Mouse (Mus musculus) CH12F3 (cell line): Measurements from ENCODE around the gene Pawr.
"Not testable (repeated sequence)": the region's sequence is repeated elsewhere in the genome, so short reads cannot be mapped to it uniquely, and the experiment has no call there.

Experiments
- in situ Hi-C: fragments of 300-500 bp; cut with MboI; formaldehyde crosslinking; loops from 2 replicates; pipeline ENCODE4 v1.14.3; 2020; ENCODE audit warnings: low sequenced_read_pairs

Pawr gene

DNA sequence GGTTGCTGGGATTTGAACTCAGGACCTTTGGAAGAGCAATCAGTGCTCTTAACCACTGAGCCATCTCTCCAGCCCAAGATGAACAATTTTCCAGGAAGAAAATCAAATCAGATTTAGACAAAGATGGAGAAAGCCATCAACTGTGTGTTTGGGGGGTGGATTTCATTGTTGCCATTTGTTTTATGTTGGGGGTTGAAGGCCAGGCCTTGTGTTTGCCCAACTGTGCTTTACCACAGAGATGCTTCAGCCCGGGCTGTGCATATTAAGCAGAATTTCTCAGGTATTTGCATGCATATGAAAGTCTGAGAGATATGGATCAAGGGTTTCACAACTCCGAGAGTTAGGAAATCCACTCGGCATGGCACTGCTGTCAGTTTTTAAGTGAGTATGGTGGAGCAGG is 20.5 kb upstream of the Pawr start:
- in situ Hi-C loops: no loop called here

DNA sequence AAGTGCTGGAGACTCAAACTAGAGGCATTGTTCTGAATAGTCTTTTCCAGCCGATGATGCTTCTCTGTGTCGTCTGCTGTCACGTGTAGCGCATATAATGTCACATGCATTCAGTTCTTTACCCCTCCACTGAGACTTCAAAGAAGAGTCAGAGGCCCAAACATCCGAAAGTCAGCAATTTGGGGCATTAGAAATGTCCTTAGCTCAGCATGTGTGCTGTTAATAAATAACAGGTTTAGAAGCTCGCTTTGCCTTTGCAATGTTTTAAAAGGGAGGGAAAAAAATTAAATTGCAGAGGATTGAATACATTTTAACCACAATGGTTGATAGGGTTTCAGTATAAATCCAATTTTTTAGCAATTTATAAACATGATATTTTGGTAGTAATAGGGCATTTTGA is 18.1 kb upstream of the Pawr start:
- in situ Hi-C loops: no loop called here

DNA sequence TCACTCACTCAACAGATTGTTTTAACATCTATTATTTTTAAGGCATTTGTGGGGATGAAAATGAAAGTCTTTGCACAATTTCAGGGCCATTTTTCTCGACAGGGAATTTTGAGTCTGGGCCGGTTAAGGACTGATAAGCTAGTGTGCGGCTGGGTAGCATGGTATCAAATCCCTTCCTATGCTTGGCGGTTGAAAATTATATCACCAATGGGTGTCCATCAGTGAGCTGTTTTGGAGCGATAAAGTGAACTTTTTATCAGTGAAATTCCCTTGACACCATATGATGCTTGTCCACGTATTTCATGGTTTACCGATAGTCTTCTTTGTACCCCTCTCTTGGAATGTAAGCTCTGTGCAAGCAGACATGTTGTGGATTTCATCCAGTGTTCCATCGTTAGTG is 17.5 kb upstream of the Pawr start:
- in situ Hi-C loops: no loop called here

DNA sequence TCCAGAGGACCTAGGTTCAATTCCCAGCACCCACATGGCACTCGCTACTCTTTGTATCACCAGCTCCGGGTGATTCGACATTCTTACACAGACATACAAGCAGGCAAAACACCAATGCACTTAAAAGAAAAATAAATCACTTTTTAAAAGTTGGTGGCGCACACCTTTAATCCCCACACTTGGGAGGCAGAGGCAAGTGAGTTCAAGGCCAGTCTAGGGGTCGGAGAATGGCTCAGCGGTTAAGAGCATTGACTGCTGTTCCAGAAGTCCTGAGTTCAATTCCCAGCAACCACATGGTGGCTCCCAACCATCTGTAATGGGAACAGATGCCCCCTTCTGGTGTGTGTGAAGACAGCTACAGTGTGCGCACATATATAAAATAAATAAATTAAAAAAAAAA is 16.7 kb upstream of the Pawr start:
- in situ Hi-C loops: no loop called here

DNA sequence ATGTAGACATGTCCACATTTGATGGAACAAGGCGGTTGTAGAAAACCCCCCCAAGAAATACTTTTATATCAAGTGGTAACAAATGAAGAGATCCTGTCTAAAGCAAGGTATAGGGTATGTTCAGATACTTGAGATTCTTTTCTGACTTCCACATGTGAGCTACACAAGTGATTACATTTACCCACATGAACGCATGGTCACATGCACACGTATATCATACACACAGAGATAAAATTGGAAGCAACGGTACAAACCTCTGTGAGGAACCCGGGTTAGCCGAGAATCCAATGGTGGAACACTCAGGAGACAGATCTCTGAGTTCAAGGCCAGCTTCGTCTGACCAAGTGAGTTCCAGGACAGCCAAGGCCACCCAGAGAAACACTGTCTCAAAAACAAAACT is 3.6 kb upstream of the Pawr start:
- in situ Hi-C loops: no loop called here

DNA sequence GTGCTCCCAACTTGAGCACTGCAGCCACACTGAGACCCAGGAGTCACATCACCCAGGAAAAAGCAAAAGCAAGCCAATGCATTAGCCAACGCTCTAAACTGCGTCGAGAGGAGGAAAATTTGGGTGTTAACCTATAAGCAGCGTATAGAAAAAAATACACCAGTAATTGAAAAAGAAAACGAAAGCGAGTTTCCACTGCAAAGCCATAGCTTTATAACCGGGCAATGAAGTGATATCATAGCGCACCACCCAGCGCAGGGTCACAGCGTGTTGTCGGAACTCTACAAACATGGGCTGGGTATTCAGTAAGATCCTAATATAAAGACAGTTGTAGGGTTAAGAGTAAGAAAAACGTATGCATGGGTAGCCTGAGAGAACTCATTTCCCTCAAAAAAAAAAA is 2.9 kb upstream of the Pawr start:
- in situ Hi-C loops: no loop called here

DNA sequence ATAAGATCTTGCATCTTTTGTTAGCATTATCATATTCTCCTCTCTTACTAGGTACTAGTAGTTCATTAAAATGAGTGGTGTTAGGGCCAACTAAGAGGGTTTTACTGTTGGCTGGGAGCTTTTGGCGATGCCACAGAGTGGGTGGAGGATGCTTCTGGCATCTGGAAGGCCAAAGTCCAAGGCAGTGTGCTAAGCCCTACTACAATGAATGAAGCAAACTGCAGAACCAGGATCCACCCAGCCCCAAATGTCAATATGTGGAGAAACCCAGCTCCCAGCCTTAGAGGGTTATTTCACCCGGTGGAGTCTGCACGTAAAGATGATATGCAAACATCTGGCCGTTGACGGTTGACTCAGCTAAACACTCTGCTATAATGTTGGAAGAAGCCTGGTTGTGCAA is 2.1 kb upstream of the Pawr start:
- in situ Hi-C loops: no loop called here

DNA sequence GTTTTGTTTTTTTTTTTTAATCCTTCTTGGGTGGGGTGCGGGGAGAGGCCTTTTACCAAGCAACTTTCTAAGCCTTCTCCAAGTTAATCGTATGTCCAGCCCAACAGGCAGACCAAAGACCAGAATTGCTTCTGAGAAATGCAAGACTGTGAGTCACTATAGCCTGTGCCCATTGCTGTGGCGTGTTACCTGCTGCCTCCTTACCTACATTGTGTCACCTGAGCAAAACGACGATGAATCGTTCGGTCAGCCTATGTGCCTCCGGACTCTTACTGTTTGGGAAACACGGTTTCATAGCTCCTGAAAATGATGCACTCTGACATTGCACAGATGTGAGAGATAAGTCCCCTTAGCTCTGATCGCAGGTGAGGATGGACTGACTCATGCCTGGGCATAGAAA is 957 bp upstream of the Pawr start:
- in situ Hi-C loops: no loop called here

DNA sequence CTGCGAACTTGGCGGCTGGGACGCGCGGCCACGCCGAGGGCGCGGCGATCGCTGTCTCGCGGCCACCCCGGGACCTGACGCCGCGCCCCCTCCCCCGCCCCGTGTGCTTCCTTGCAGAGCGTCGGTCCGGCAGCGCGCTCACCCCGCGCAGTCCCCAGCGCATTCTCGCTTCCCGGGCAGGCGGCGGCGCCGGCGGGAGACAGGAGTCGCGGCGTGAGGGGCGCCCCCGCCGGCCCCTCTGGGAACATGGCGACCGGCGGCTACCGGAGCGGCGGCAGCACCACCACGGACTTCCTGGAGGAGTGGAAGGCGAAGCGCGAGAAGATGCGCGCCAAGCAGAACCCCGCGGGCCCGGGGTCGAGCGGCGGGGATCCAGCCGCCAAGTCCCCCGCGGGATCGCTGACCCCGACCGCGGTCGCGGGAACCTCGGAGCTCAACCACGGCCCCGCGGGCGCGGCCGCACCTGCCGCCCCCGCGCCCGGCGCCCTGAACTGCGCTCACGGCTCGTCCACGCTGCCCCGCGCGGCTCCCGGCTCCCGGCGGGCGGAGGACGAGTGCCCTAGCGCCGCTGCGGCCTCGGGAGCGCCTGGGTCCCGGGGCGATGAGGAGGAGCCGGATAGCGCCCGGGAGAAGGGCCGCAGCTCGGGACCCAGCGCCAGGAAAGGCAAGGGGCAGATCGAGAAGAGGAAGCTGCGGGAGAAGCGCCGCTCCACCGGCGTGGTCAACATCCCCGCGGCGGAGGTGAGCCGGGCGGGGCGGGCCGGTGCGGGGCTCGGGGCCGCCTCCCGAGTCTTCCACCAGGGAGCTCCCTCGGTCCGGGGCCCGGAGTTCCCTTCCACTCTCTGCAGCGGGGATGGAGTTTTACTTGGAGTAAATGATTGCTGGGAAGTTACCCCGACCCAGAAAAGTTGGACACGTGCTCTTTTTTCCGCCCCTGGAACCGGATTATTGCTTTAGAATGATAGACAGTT is 935 bp downstream of the Pawr start:
- in situ Hi-C loops: no loop called here

DNA sequence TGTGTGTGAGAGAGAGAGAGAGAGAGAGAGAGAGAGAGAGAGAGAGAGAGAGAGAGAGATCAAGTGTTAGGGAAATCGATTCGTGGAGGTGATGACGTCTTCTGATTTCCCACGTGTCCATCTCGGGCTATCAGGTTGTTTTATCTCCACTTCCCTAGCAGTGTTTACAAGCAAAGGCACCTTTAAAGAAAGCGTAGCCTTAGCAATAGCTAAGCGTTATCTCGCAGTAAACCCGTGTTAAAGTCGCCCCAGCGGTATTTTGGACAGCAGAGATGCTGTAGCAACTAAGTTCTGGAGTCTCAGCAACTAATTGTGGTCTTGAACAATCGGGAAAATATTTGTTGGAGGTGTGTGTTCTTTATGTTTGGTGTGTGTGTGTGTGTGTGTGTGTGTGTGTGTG is 1.7 kb downstream of the Pawr start:
- in situ Hi-C loops: no loop called here

DNA sequence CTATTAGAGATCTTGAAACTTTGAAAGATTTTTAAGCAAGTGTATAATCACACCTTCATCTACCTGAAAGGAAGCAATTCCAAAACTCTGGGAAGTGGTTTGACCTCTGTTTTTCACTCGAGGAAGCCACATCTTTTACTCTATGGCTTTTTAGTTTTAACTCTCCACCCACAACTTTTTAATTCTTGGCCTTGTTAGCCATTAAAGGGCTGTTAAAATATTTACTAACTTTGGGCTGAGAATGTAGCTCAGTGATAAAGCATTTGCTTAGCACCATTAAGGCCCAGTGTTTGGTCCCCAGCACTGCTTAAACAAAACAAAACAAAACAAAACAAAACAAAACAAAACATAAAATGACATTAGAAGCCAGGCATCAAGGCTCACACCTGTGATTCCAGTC is 2.2 kb downstream of the Pawr start:
- in situ Hi-C loops: no loop called here

DNA sequence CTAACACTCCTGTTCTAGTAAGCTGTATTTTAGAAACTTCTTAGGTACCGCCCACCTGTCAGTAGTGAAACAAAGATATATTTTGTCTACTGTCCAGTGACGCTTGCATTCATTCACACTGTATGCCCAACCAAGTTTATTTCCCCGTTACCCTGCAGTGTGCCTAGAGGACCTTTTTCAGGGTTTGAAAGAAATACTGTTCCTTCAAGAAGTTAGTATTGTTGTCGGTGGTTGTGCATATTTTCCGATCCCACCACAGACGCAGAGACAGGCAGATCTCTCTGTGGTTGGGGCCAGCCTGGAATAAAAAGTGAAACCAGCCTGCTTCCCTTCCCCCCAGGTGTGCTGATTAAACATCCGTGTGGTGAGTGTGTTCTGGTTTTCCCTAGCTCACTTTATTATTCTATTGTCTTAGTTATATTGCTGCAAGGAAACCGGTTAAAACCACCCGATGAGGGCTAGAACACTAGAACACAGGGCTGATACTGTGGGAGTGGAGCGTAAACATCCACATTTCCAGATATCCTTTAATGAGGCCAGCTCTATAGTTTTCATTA is 3.9 kb downstream of the Pawr start:
- in situ Hi-C loops: no loop called here

DNA sequence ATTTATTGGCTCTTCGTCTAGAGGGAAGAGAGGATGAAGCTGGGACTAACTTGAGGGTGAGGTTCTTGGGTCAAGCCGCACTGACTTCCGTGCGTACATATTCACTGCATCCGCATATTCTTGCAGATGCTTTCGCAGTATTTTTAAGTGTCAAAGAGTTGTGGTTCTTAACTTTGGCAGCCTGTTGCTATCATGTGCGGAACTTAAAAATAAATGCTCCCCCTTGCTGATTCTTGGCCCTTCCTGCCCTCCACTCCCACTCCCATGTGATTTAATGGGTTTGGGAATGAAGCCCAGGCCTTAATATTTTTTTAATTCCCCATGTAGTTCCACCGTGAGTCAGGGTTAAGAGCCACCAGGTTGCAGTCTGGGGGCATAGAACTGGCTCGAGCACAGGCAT is 4.7 kb downstream of the Pawr start:
- in situ Hi-C loops: no loop called here

DNA sequence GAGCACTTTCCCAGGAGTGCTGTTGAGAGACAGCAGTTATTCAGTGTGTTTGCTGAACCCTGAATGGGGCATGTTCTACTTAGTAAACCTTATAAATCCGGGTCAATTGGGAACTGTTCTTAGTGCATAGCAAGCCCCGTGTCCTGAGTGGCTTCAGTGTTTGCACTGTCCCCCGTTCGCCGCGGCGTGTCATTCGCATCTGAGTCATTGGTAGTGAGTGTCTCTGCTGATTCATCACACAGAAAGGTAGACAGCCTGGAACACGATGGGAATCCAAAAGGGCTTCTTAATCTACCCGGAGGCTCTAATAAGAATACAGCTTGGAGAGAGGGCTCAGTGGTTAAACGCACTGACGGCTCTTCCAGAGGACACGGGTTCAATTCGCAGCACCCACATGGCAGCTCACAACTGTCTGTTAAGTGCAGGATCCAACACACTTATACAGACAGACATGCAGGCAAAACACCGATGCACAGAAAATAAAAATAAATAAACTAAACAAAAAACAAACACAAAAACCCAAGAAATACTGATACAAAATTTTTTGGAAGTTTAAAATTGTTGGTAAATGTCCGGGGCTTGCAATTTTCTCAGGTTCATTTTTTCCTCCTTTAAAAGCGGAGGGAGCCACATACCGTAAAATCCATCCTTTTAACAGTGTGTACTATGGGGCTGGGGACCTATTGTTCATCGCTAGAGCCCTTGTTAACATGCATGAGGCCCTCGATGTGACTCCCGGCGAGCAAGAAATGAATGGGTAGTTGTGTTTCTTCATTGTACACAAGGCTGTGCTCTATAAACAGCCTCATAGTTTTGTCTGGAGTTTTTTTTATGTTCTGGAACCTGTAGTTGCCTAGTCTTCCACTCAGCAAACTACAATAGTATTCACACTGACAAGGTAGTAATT is 6.4 kb downstream of the Pawr start:
- in situ Hi-C loops: no loop called here

DNA sequence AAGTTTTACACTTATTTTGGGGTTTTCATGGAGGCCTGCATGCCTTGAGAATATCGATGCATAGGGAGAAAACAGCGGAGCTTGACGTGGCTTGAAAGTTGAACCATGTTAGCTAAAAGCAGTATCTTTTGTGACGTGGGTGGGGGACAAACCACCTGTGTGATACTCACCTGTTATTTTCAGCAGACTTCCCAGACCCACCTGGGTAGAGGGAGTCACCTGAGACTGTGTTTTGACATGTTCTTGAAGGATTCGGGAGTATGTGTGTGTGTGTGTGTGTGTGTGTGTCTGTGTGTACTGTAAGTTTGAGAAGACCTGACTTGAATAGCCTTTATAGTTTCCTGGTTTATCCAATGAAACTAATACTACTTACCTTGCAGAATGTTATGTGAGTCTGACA is 7.2 kb downstream of the Pawr start:
- in situ Hi-C loops: no loop called here

DNA sequence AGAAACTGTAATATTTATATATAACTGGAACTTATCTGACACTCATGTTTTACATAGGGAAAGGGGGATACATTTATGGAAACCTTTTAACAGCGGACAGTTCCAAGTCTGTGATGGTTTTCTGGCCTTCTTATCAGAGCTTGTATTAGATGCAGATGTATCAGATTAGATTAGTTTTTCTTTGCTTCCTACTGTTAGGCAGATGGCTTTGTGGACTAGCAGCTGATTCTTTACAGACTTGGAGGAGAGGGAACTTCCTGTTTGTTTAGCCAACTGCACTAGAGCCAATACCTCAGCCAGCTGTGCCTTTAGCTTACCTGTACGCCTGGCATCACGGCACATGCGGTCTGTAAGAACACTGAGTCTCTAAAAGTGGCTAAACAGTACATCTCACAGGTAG is 8.0 kb downstream of the Pawr start:
- in situ Hi-C loops: no loop called here

DNA sequence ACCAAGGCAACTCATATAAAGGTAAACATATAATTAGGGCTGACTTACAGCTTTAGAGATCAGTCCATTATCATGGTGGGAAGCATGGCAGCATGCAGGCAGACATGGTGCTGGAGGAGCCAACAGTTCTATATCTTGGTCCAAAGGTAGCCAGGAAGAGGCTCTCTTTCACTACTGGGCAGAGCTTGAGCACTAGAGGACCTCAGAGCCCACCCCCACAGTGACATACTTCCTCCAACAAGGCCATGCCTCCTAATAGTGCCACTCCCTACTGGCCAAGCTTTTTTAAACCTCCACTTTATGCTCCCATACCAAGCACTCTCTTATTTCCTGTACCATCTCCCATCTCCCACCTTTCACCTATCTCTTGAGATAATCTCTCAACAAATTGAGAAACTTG is 11.8 kb downstream of the Pawr start:
- in situ Hi-C loops: no loop called here

DNA sequence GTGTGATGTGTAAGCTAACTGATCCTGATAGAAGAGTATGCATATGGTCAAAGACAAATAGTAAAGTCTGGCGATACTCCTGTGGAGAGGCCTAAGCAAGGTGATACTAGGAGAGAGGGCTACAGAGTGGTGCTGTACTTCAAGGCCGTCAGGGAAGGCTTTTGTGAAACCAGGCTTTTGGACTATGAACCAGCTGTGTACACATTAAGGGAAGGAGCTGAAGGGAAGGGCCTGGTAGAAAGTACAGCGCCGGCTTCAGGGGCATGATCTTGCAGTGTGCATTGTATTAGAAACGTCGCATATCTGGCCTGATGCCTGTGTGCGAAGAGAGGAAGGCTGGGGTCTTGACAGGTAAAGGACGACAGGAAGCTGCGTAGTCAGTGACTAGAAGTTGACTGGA is 13.2 kb downstream of the Pawr start:
- in situ Hi-C loops: no loop called here

DNA sequence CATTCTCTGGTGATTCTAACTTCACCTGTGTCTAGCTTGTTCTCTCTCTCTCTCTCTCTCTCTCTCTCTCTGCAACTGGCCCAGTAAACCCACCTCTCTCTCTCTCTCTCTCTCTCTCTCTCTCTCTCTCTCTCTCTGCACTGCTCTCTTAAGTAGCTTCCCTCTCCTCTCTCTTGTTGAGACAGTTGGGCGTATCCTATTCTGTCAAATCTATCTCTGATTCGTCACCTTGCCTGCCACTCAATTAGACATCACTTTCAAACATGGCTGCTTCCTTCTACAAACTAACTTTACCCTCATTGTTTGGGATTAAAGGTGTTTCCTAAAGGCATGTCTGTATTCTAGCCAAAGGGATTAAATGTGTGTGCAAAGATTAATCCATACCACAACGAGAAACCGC is 14.4 kb downstream of the Pawr start:
- in situ Hi-C loops: not testable (repeated sequence)

DNA sequence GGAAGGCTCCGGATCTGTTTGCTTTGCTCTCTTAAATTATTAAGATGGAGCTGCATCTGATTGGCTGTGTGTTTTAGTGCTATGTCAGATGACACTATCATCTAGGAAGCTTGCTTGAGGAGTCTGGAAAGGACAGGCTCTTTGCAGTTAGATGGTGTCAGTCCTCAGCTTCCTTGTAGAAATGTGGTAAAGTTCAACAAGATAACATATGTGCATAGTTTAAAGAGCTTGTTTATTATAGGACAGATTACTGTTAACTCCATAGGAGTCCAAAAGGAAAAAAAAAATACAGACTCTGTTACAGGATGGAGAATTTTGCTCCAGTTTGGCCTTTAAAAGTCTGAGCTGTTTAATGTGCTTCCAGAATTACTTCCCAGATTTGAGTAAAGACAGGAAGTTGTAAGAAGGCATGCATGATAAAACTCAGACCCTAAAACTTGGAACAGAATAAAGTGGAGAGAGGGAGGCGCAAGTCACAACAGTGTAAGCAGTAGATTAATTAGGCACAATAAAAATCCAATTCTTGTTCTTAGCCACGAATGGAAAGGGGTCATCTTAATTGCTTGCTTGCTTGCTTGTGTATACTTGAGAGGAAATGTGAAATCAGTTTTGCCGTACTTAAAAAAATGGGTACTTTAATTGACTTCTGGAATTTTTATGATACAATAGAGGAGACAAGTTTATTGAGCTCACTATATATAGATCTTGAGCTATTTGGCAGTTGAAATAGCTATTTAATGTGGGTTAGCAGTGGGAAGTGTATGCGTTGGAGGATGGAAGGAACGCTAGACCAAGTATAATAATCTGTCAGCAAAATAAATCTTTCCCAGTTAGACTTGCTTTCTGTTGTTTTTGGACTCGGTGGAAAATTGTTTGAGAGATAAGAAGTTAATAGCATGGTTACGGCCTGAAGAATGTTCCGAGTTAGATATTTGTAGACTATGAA is 18.5 kb downstream of the Pawr start:
- in situ Hi-C loops: no loop called here

DNA sequence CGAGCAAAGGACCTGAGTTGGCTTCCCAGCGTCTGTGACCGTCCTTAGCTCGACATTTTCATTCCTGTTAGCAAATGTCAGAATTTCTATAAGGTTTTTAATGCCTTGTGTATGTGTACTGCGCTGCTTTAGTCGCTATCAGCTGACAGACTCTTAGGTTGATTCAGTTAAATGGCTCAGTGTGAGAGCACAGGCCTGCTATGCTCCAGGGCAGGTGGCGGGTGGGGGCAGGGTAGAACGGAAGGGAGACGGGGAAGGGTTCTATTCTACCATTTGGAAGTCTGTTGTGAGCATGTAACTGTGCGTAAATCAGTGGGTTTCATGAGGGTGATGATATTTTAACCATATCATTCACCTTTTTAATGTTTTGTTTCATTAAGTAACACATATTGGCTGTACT is 21.0 kb downstream of the Pawr start:
- in situ Hi-C loops: no loop called here
